Mouse (Mus musculus) layer of hippocampus, adult 2 months (tissue): ENCODE measurements around the gene Parp14. TPM values are rescaled to one million over a fixed set of nuclear protein-coding genes. Genes with fewer than 3 reads are reported as not detected.
"Not testable (repeated sequence)": the region's sequence is repeated elsewhere in the genome, so short reads cannot be mapped to it uniquely, and the experiment has no call there.

Experiments used
- DNase-seq, 2 experiments: peaks; one replicate each; pipeline ENCODE4 v3.0.0; 2022; ENCODE audit warnings: low spot score in 2 of 2
- H3K27ac ChIP-seq: fragments of 200-600 bp; 2 replicates; pipeline ENCODE4 v1.8.1; 2022
- H3K4me3 ChIP-seq: fragments of 200-600 bp; 2 replicates; pipeline ENCODE4 v1.8.1; 2022; ENCODE audit warnings: mild to moderate bottlenecking
- CTCF ChIP-seq: fragments of 200-600 bp; conservative IDR thresholded peaks from 2 replicates; pipeline ENCODE4 v1.8.1; 2022; ENCODE audit warnings: antibody characterized with exemption, mild to moderate bottlenecking, moderate library complexity
- total RNA-seq, 2 experiments: library from RNA; stranded (reverse); gene quantifications; 2 replicates each; pipeline ENCODE4 v1.2.3; 2021

Gene Parp14
- total RNA-seq, 2 experiments from 2014 or later = 1.2 to 1.4 TPM

GRCm38 (mm10) chr16:35900541-35900940, 29.2 kb upstream of the Parp14 start:
- H3K4me3 ChIP-seq = no peak overlapping the region
- TF ChIP-seq CTCF = no peak
- DNase-seq = no peak
- no peak overlapping the region for H3K27ac ChIP-seq

DNA sequence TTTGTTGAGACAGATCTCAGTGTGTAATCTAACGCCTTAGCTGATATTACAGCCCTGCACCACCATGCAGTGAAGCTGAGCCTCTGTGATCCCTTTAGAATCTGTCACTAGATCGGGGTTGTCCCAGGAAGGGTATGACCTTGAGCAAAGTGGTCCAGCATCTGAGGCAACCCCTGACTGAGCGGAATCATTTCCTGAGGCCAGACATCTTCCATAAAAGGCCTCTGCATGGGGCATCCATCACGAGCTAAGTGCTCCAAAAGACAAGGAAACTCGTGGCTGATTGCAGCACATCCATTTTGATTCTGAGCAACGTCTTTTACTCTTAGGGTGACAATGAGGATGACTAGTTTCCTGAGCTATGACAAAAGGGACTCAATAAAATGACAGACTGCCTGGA, 23.7 kb upstream of the Parp14 start:
- no peak overlapping the region for H3K4me3 ChIP-seq
- DNase-seq = no peak
- TF ChIP-seq CTCF = no peak

DNA sequence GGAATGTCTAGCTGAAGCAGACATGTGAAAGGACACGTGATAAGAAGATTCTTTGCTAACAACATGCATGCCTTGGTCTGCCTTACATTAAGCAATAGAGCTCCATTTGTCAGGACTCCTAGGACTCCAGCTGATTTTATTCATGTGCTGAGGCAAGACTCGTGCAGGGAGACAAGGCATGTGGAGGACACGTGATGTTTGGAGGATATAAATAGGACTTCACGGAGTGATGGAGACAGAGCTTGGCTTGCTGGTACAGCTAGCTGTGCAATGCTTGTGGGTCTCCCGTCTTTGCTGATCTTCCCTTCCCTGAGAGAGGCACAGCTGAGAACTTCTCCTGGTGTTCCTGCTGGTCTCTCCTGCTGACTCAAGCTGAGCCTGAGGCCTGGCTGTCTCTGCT, 20.3 kb upstream of the Parp14 start:
- H3K4me3 ChIP-seq, H3K27ac ChIP-seq, DNase-seq: not testable (repeated sequence)

More for the DNA sequence above, 23.7 kb upstream of the Parp14 start:
- no peak overlapping the region for H3K27ac ChIP-seq

DNA sequence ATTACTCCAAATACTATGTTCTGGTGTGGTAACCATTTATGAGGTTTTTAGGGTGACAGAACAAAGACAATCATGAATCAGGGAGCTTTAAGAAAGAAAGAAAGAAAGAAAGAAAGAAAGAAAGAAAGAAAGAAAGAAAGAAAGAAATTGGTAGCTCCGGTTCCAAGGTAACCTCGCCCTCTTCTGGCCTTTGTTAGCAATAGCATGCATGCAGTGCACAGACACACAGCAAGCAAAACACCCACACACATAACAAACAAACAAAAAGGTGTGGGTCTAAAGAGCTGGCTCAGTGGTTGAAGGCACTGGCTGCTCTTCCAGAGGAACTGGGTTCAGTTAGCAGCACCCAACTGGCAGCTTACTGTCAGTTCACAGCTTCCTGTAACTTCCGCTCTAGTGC, 19.3 kb upstream of the Parp14 start:
- TF ChIP-seq CTCF = peak; percentile 61
- H3K4me3 ChIP-seq = no peak overlapping the region
- H3K27ac ChIP-seq = no peak overlapping the region
- no peak for DNase-seq

DNA sequence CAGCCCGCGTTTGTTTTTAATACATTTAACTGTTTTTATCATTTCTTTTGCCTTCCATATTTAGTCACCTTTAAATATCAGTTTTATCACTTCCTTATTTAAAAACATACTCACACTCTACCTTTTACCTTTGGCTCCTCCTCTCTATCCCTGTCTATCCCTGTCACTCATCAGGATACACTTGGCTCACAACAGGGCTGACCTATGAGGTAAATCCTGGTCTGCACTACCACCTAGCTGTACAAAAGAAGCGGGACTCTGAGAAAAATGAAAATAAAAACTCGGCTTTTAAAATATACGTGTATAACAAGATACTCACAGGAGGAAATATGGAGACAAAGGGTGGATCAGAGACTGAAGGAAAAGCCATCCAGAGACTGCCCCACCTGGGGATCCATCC, 17.6 kb upstream of the Parp14 start:
- no peak overlapping the region for H3K4me3 ChIP-seq
- H3K27ac ChIP-seq = no peak overlapping the region
- TF ChIP-seq CTCF = no peak
- no peak for DNase-seq

DNA sequence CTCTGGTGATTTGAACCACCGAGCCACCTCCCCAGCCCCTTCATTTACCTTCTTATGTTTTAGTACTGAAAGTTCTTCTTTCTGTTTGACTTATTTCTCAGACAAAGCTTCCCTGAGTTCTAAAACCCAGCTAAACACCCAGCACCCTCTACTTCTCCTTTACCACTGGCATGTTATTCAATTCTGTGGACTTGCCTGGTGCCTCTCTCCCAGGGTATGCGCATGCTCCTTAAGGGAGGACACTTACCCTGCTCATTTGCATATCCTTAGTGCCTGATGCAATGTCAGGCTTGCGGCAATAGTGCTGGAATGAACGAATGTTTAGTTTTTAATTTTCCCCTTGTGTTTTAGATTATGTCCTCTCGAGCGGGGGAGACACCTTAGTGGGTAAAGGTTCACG, 16.8 kb upstream of the Parp14 start:
- no peak for DNase-seq
- TF ChIP-seq CTCF = no peak
- Histone ChIP-seq H3K27ac (no peak overlapping the region), H3K4me3 (no peak overlapping the region)

GRCm38 (mm10) chr16:35874416-35874815, 3.1 kb upstream of the Parp14 start:
- TF ChIP-seq CTCF = peak; percentile 80
- no peak overlapping the region for H3K27ac ChIP-seq
- H3K4me3 ChIP-seq = no peak overlapping the region
- DNase-seq = peak in 1 of 2 experiments; percentile 47

DNA sequence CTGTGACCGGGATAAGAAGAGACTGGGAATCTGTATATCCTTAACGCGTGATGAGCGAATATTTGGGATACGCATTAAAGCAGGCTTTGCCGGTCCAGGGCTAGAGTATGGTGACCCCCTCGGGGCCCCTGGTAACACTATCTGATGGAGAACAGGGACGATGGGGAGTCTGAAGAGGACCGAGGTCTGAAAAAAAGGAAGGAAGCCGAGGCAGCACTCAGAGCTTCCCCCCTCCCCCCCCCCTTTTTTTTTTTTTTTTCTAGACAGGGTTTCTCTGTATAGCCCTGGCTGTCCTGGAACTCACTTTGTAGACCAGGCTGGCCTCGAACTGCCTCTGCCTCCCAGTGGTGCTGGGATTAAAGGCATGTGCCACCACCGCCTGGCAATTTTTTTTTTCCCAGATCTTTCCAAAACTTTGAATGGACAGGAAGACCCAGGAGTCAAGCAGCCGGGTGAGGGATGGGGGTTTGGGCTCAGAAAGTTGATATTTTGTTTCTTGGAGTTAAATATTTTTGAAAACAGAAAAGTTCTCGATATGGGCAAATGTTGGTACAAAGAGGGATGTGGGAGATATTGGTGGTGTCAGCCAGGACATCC, 1.2 kb upstream of the Parp14 start:
- TF ChIP-seq CTCF = no peak
- DNase-seq = no peak
- no peak overlapping the region for H3K27ac ChIP-seq
- H3K4me3 ChIP-seq = no peak overlapping the region

DNA sequence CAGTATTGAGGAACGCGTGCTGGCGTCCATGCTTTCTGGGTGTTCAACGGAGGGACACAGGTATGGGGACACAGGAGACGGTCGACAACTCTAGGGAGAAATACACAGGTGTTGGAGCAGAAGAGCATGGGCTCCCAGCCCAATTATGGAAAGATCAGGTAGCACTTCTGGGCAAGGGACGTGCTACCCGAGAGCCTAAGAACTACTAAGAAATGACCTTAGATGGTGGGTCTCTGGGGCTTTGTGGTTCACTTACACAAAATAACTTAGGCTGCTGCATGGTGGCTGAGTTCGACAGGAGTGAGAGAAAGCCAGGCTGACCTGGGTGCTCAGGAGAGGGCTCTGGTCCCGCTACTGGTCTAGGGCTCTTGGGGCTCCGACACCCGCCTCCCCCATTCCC, 554 bp upstream of the Parp14 start:
- peak overlapping the region; percentile 77; the same call in 1 of the 2 replicates for H3K4me3 ChIP-seq
- TF ChIP-seq CTCF = no peak
- DNase-seq = no peak
- H3K27ac ChIP-seq = no peak overlapping the region; the same call in 1 of the 2 replicates

GRCm38 (mm10) chr16:35870581-35871047, 730 bp downstream of the Parp14 start:
- TF ChIP-seq CTCF = no peak
- H3K4me3 ChIP-seq = peak overlapping the region; percentile 77
- peak overlapping the region; percentile 68 for H3K27ac ChIP-seq
- DNase-seq = no peak

DNA sequence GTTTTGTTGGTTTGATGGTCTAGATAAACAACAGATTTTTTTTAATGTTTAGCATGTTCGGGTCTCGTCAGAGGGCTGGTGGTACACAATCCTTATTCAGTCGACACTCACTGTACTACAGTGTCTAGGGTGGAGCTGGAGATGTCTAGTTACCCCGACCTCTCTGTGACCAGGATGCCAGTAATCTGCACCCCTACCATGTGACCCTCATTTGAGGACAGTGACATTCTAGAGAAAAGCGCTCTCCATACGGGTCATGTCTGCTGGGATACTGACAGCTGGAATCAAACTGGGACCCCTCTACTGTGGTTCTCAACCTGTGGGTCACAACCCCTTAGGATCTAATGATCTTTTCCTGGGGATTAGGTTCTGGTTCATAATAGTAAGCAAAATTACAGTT, 1.7 kb downstream of the Parp14 start:
- TF ChIP-seq CTCF = no peak
- Histone ChIP-seq H3K4me3 (no peak overlapping the region), H3K27ac (0 out of 2 replicates have a peak overlapping the region, but pooled peaks have one; percentile 14)
- no peak for DNase-seq

DNA sequence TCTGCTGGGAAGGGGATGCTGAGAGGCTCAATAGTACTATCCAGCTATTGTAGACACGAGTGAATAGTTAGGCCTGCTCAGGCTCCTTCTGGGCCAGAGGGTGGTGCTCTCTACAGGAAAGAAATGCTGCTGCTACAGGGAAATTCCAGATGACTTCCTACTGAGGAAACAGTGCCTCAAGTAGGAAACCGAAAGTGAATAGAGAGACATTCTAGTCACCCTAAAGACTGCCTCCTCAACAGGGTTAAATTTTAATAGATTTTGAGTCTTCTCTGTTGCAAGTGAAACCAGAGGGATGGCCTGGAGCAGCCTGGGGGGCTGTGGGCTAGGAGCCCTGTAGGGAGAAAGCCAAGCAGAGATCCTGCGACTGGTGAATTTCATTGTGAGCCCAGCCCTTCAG, 2.2 kb downstream of the Parp14 start:
- no peak overlapping the region for H3K4me3 ChIP-seq
- 0 out of 2 replicates have a peak overlapping the region, but pooled peaks have one; percentile 14 for H3K27ac ChIP-seq
- TF ChIP-seq CTCF = peak; percentile 49
- DNase-seq = no peak

DNA sequence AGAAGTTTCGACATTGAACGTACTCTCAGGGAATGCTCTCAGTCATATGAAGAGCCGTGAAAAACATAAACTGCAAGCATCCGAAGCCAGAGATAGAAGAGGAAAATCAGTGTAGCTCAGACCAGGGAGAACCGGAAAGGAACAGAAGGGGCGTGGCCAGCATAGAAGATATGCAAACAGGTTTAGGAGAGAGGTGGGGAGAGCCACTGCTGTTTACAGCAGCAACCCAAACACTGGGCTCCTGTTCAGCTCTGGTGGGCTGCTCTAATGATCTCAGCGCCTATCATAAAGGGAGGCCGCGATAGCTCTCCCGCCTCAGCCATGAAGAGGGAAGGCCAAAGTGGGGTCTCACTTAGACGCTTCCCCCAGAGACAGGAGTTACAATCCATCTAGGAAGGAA, 3.6 kb downstream of the Parp14 start:
- TF ChIP-seq CTCF = no peak
- DNase-seq = no peak
- no peak overlapping the region for H3K27ac ChIP-seq
- H3K4me3 ChIP-seq = no peak overlapping the region

- peak; percentile 70 for TF ChIP-seq CTCF
- no peak overlapping the region for H3K27ac ChIP-seq
- DNase-seq = no peak
- H3K4me3 ChIP-seq = no peak overlapping the region
These were observed 9.3 kb downstream of the Parp14 start for GRCm38 (mm10) chr16:35862057-35862456.
